In the genomic region with DNA sequence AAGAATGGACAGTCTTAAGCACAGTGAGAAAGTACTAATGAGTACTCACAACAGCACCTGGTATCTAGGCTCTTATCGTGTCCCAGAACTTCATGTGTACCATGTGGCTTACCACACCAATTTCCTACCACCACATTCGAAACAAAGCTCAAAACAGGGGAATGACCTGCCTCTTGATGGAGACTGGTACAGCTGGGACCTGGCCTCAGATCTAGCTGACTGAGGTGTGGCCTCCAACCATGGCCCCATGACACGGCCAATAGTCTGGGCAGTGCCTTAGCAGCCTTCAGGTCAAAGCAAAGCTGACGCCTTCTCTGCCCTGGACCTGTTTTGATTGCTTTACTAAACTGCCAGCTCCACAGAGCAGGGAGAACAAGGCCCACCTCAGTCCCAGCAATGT, we compare ENCODE assay signal across 13 mouse cellular contexts. TPM values are rescaled to one million over a fixed set of nuclear protein-coding genes. Genes with fewer than 3 reads are reported as not detected.
DNase-seq lines count a peak whose midpoint lies in the region; ATAC-seq lines count a peak whose summit lies in the region.
"Had no signal": no experiment of that assay in that cellular context is flagged by ENCODE, and none has a peak within 500 bp of the region (broad histone marks: within the 10 kb centered on the region; RNA-seq: fewer than 3 reads in every experiment).

No protein-coding gene starts in this region.

- DNase-seq in heart, embryonic 10.5 days (ENCODE audit: low spot score) = no peak
- no peak for DNase-seq in heart, postnatal 4 days
- no peak for DNase-seq in liver, embryonic 11.5 days (ENCODE audit: low spot score)
- no peak for DNase-seq in testis, postnatal 14 days (ENCODE audit: low spot score)
- DNase-seq in adrenal gland, postnatal 14 days = no peak
- DNase-seq: B cell, adult 2 months; layer of hippocampus, postnatal 36 days; spleen, adult 18-20 months; thymus, postnatal 14 days had no signal

- H3K4me3 ChIP-seq in heart, embryonic 10.5 days = no peak overlapping the region
- peak overlapping the region; percentile 23 for H3K4me3 ChIP-seq in megakaryocyte, embryonic 14.5 days (replicated peaks)
- no peak overlapping the region for H3K4me3 ChIP-seq in liver, embryonic 11.5 days (ENCODE audit: low read depth, low read length)
- H3K4me3 ChIP-seq: lung, embryonic 15.5 days had no signal

- WGBS in heart, embryonic 10.5 days = 61% methylated on average over 4 of the region's 4 CpGs
- WGBS in liver, embryonic 11.5 days = 42% methylated on average over 4 of the region's 4 CpGs

- 0 out of 2 replicates have a peak, but pooled peaks cover 2% of the 10 kb centered on the region for H3K36me3 ChIP-seq in heart, embryonic 10.5 days
- H3K36me3 ChIP-seq in megakaryocyte, embryonic 14.5 days (replicated peaks; ENCODE audit: low read length) = peaks cover 62% of the 10 kb centered on the region
- H3K36me3 ChIP-seq in liver, embryonic 11.5 days (ENCODE audit: control insufficient read depth, insufficient read depth, low read length) = no peaks in the 10 kb centered on the region
- H3K36me3 ChIP-seq: lung, embryonic 15.5 days had no signal

- no peaks in the 10 kb centered on the region for H3K27me3 ChIP-seq in heart, embryonic 10.5 days (ENCODE audit: insufficient read depth, poor library complexity, severe bottlenecking)
- H3K27me3 ChIP-seq in megakaryocyte, embryonic 14.5 days (replicated peaks) = no peaks in the 10 kb centered on the region
- no peaks in the 10 kb centered on the region for H3K27me3 ChIP-seq in liver, embryonic 11.5 days (replicated peaks; ENCODE audit: control insufficient read depth, insufficient read depth, low read length)
- H3K27me3 ChIP-seq: lung, embryonic 15.5 days had no signal

- H3K4me1 ChIP-seq in heart, embryonic 10.5 days = peaks cover 42% of the 10 kb centered on the region
- peaks cover 91% of the 10 kb centered on the region for H3K4me1 ChIP-seq in megakaryocyte, embryonic 14.5 days
- H3K4me1 ChIP-seq in liver, embryonic 11.5 days (replicated peaks; ENCODE audit: control insufficient read depth, insufficient read depth, low read length) = peaks cover 33% of the 10 kb centered on the region

- H3K9ac ChIP-seq in liver, embryonic 11.5 days (ENCODE audit: low read depth, low read length) = no peak overlapping the region
- H3K9ac ChIP-seq: lung, embryonic 15.5 days had no signal

- H3K4me2 ChIP-seq in liver, embryonic 11.5 days = no peak overlapping the region
- H3K4me2 ChIP-seq: lung, embryonic 15.5 days had no signal

- no peak for ATAC-seq in megakaryocyte, adult 5-6 weeks (ENCODE audit: poor library complexity, severe bottlenecking)
- ATAC-seq in liver, embryonic 11.5 days (replicated peaks; ENCODE audit: low FRiP score) = no peak
- no peak for ATAC-seq in frontal cortex, adult (ENCODE audit: low TSS enrichment)

- peak overlapping the region; percentile 70; the same call in 1 of the 2 replicates for H3K27ac ChIP-seq in heart, embryonic 10.5 days
- peak overlapping the region; percentile 55; the same call in 1 of the 2 replicates for H3K27ac ChIP-seq in liver, embryonic 11.5 days (ENCODE audit: low read depth, low read length)
- H3K27ac ChIP-seq: lung, embryonic 15.5 days had no signal

- no peaks in the 10 kb centered on the region for H3K9me3 ChIP-seq in heart, embryonic 10.5 days
- no peaks in the 10 kb centered on the region for H3K9me3 ChIP-seq in megakaryocyte, embryonic 14.5 days
- H3K9me3 ChIP-seq in liver, embryonic 11.5 days (ENCODE audit: control insufficient read depth, low read length) = no peaks in the 10 kb centered on the region
- H3K9me3 ChIP-seq: lung, embryonic 15.5 days had no signal

RNA-seq across cellular contexts. Expression of gene Tex2, which starts 56.5 kb away (rescaled TPM):
- polyA plus RNA-seq in heart, embryonic 10.5 days (2016; fragmentation: Nextera tagmentation; extraction: Ambion mirVana) = 12.5 and 17.9 TPM in 2 replicates
- 10 to 100 TPM; 37.6 to 45.2 TPM for total RNA-seq in heart, postnatal 4 days (2021)
- polyA plus RNA-seq in megakaryocyte, embryonic 14.5 days (2012; ENCODE audit: insufficient read depth, low replicate concordance) = 7.4 TPM in 1 of 2 replicates, not detected in the other
- total RNA-seq in megakaryocyte, adult 5-6 weeks (2015) = 27.4 and 30.3 TPM in 2 replicates
- 39.8 and 43.5 TPM in 2 replicates for total RNA-seq in megakaryocyte, adult 5-6 weeks (2017)
- polyA plus RNA-seq in liver, embryonic 11.5 days (2014; fragmentation: Nextera tagmentation; extraction: Ambion mirVana) = 13.4 and 15.9 TPM in 2 replicates
- total RNA-seq in adrenal gland, postnatal 14 days (2021) = 40.4 and 44.8 TPM in 2 replicates
